Mouse (Mus musculus): Measurements from ENCODE around the gene Rnf43. TPM values are rescaled to one million over a fixed set of nuclear protein-coding genes. Genes with fewer than 3 reads are reported as not detected.

Rnf43 gene
- polyA plus RNA-seq, 1 experiment from 2014 or later: 14.7 TPM

DNA sequence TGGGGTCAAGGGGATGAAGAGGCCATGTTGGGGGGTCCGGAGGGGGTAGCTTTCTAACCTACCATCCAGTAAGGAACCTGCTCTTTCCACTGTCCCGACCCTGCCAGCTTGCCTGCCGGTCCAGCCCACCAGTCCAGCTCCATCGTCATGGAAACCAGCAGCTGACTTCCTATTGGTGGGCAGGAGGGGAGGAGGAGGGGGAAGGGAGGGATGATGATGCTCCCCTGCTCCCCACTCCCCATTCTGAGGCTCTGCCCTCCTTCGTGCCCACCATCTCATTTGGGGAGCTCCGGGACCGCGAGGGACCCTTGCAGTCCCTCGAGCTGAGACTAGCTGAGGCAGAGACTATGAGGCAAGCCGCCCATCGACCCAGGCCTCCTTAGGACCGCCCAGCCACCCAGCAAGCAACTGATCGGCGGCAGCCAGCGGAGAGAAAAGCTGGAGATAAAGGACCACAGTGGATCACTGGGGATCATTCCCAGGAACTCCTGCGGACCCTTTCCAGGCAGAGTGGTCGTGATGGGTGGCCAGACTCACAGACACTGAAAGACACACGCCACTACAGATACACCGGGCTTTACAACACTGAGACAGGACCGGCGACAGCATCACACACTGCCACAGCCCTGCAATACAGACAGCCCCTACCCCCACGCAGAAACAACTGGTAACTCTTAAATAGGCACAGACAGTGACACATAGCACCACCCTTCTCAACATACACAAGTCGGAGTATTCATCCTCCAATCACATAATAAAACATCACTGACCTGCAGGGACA, 98.0 kb downstream of the Rnf43 start, which contains the start of gene Tspoap1:
Gene Tspoap1, plus strand, starts transcription at position 241 of the 781 bp plus-strand sequence.
- Histone ChIP-seq H3K9ac (no peak within 1 kb of the TSS), H3K36me3 (no peaks in the 10 kb centered on the region), H3K27me3 (replicated peaks) (peaks cover 54% of the 10 kb centered on the region), H3K9me3 (no peaks in the 10 kb centered on the region), H3K27ac (no peak within 1 kb of the TSS), H3K4me3 (replicated peaks) (no peak within 1 kb of the TSS), H3K4me2 (replicated peaks) (no peak within 1 kb of the TSS), H3K4me1 (replicated peaks) (peaks cover 13% of the 10 kb centered on the region)
- no peak for ATAC-seq
- 10% methylated on average over 23 of the region's 23 CpGs for WGBS

DNA sequence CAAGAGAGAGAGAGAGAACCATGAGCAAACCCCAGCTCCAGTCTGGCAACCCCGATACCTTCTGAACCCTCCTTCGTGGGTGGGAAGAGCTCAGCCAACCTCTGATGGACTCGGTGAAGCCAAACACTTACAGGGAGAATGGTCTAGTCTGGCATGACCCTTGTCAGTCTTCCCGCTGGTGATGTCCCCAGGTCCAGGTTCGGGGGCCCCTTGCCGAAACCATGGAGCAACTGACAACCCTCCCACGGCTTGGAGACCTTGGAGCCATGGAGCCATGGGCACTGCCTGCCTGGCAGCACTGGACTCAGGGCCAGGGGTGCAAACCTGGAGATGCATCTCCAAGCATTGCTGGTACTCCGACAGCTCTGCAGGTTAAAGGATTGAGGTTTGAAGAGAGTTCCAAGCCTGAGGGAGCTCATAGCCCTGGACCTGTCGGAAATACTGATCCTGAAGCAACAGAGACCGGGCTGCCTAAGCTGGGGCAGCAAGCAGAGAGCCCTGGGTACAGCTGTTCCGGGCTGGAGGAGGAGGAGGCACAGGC, 98.7 kb downstream of the Rnf43 start:
- Histone ChIP-seq H3K27ac (no peak overlapping the region), H3K4me1 (replicated peaks) (peaks cover 13% of the 10 kb centered on the region), H3K4me3 (replicated peaks) (no peak overlapping the region), H3K36me3 (no peaks in the 10 kb centered on the region), H3K9me3 (no peaks in the 10 kb centered on the region), H3K27me3 (replicated peaks) (peaks cover 61% of the 10 kb centered on the region), H3K9ac (no peak overlapping the region), H3K4me2 (replicated peaks) (no peak overlapping the region)
- WGBS: 74% methylated on average over 11 of the region's 11 CpGs
- no peak for ATAC-seq

DNA sequence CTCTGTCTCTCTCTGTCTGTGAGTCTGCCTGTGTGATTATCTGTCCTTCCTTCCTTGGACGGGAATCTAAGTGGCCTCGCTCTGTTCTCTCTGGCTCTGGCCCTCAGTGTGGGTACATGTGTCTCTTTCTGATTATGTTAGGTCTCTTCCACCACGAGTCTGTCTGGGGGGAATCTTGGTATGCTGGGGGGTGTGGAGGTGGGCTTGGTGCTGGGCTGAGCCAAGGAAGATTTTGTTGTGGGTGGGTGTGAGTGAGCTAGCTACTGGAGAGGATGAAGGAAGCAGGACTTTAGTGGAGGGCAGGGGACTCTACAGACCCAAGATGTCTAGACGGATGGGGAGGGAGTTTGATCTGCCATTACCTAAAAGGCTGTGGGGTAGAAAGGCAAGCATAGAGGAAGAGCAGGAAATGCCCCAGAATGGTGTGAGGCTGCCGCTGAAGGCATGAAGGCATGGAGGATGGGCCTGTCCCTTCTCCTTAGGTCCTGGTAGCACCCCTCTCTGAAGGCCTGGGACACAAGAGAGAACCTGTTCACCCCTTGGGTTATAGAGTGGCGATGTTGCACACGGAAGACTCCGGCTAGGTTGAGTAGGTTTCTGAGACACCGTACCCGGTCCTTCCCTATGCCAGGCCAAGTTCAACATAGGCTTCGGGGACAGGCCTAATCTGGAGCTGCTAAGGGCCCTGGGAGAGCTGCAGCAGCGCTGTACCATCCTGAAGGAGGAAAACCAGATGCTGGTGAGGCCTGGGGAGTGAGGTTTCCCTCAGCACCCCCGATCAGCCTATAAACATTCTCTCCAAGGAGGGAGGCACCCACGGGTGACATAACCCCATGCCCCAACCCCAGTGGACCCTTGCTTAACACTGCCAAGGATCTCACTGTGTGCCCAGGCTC, 99.5 kb downstream of the Rnf43 start:
- H3K4me2 ChIP-seq (replicated peaks): no peak overlapping the region
- no peaks in the 10 kb centered on the region for H3K36me3 ChIP-seq
- ATAC-seq: no peak
- H3K9me3 ChIP-seq: no peaks in the 10 kb centered on the region
- no peak overlapping the region for H3K4me3 ChIP-seq (replicated peaks)
- no peak overlapping the region for H3K27ac ChIP-seq
- H3K9ac ChIP-seq: no peak overlapping the region
- WGBS: 77% methylated on average over 14 of the region's 14 CpGs
- peaks cover 13% of the 10 kb centered on the region for H3K4me1 ChIP-seq (replicated peaks)
- H3K27me3 ChIP-seq (replicated peaks): peaks cover 66% of the 10 kb centered on the region

DNA sequence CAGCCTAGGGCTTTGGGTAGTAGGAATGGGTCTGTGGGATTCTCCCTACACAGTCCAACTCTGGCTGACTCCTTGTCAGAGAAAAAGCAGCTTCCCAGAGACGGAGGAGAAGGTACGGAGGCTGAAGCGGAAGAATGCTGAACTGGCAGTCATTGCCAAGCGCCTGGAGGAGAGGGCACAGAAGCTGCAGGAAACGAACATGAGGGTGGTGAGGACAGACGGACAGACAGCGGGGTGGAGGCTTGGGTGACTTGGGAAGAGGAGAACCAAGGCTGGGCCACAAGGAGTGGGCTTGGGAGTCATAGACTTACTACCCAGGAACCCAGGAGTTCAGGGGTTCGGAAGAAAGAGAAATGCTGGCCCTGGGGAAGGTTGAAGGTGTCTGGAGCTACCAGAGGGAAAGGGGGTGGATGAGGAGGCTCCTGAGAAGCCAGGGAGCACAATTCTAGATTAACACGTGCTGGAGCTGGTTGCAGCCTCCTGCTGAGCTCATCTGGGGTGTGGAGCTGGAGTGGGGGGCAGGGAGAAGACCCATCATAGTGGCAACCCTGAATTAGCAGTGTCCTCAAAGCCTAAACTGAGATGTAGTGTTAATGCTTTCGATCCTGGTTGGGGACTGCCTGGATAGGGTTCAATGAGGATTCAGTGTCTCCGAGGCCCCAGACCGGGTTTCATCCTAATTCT, 100.3 kb downstream of the Rnf43 start:
- Histone ChIP-seq H3K36me3 (no peaks in the 10 kb centered on the region), H3K4me1 (replicated peaks) (peaks cover 13% of the 10 kb centered on the region), H3K9me3 (no peaks in the 10 kb centered on the region), H3K27ac (no peak overlapping the region), H3K9ac (no peak overlapping the region), H3K27me3 (replicated peaks) (peaks cover 66% of the 10 kb centered on the region), H3K4me2 (replicated peaks) (peak overlapping the region; percentile 99; the same call in 1 of the 2 replicates), H3K4me3 (replicated peaks) (peak overlapping the region; percentile 48; the same call in 1 of the 2 replicates)
- 43% methylated on average over 12 of the region's 12 CpGs for WGBS
- no peak for ATAC-seq

DNA sequence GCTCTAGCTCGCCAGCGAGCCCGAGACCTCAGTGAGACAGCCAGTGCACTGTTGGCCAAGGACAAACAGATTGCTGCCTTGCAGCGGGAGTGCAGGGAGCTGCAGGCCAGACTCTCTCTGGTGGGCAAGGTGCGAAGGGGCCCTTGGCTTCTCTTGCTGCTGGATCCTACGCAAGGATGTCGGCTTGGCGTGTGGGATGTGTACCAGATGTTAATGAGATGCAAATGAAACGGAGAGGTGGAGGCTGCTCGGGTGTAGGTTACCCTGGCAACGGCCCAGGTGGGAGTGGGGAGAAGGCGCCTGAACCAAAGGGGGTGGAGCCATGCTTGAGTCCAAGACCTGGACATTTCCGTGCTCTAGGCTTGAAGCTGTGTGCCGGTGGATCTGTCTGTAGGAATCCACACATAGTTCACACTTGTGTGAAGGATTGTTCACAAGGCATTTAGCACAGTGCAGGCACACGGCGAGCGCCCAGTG, 101.0 kb downstream of the Rnf43 start:
- Histone ChIP-seq H3K4me3 (replicated peaks) (peak overlapping the region; percentile 48), H3K9ac (0 out of 2 replicates have a peak overlapping the region, but pooled peaks have one; percentile 53), H3K4me2 (replicated peaks) (peak overlapping the region; percentile 99), H3K9me3 (no peaks in the 10 kb centered on the region), H3K36me3 (no peaks in the 10 kb centered on the region), H3K27ac (no peak overlapping the region), H3K27me3 (replicated peaks) (peaks cover 66% of the 10 kb centered on the region), H3K4me1 (replicated peaks) (peaks cover 13% of the 10 kb centered on the region)
- peak; percentile 63 for ATAC-seq
- WGBS: 3% methylated on average over 17 of the region's 17 CpGs

DNA sequence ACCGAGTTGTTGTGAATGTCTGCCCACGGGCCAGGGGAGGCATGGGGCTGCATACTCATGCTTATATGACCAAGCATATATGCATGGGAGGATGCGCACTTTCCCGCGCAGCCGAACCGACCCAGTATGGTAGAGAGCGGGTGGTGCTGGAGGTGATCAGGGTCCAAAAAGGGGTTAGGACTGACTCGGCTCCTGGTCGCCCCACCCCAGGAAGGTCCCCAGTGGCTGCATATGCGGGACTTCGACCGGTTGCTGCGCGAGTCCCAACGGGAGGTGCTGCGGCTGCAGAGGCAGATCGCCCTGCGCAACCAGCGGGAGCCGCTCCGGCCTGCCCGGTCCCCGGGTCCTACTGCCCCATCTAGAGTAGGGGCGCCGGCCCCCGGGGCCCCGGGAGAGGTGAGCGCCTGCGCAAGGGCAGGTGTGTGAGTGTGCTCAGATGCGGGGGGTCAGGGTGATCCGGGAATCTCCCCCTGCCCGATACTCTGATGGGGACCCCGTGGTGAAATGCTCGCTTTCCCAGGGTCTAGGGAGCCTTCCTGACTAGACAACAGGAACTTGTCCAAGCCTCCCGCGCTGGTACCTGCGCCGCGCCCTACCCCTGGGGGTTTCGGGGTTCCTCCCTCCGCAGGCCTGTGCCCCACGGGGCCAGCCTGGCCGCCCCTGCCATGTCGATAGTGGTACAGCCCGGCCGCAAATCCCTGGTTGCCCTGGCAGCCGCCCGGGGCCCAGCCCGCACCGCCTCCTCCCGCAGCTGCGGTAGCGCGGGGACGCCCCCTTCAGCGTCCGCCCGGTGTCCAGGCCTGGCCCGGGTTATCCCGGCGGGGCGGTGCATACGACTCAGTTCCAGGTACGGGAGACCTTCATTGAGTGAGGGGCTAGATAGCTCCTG, 101.7 kb downstream of the Rnf43 start:
- H3K36me3 ChIP-seq: no peaks in the 10 kb centered on the region
- peak; percentile 48 for ATAC-seq
- no peak overlapping the region for H3K27ac ChIP-seq
- peak overlapping the region; percentile 53 for H3K9ac ChIP-seq
- H3K4me2 ChIP-seq (replicated peaks): peak overlapping the region; percentile 99
- peaks cover 13% of the 10 kb centered on the region for H3K4me1 ChIP-seq (replicated peaks)
- H3K4me3 ChIP-seq (replicated peaks): peak overlapping the region; percentile 48
- under 1% methylated on average over 64 of the region's 65 CpGs for WGBS
- H3K27me3 ChIP-seq (replicated peaks): peaks cover 66% of the 10 kb centered on the region
- no peaks in the 10 kb centered on the region for H3K9me3 ChIP-seq

DNA sequence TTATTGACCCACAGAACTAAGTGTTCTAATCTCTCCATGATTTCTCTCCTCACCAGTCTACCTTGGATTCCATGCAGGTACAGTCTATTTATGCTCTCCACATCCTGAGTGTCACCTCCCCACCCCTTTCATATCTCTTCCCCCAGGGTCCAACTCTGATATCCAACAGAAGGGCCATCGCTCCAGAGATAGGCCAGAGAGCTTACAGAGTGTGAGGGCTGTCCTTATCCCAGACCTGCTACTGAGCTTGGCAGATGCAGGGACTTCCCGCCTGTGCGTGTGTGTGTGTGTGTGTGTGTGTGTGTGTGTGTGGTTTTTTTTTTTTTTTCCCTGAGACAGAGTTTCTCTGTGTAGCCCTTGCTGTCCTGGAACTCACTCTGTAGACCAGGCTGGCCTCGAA, 106.2 kb downstream of the Rnf43 start:
- 92% methylated on average over 4 of the region's 4 CpGs for WGBS

DNA sequence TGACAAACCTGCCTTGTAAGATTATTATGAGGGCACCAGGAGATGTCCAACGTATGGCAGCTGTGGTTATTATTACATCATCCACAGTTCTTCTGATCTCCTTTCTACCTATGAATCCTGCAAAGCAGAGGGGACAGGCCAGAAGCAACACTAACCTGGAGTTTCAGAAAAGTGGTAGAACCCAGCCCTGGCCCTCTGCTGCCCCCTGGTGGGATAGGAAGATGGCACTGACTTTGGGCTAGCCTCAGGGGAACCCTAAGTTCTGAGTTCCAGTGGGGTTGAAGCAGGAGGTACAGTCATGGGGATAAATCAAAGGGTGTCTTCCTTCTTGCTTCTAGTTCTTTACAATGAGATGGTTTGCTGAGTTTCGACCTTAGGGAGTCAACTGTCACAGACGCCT, 108.5 kb downstream of the Rnf43 start:
- Histone ChIP-seq H3K4me2 (replicated peaks) (no peak overlapping the region), H3K9me3 (no peaks in the 10 kb centered on the region), H3K36me3 (no peaks in the 10 kb centered on the region), H3K4me3 (replicated peaks) (no peak overlapping the region), H3K9ac (no peak overlapping the region), H3K27me3 (replicated peaks) (peaks cover 7% of the 10 kb centered on the region), H3K4me1 (replicated peaks) (no peaks in the 10 kb centered on the region), H3K27ac (no peak overlapping the region)
- WGBS: 55% methylated on average over 3 of the region's 3 CpGs
- ATAC-seq: 0 out of 2 replicates have a peak, but pooled peaks have one; percentile 62

More for the DNA sequence above, 106.2 kb downstream of the Rnf43 start:
- no peaks in the 10 kb centered on the region for H3K36me3 ChIP-seq
- peaks cover 9% of the 10 kb centered on the region for H3K4me1 ChIP-seq (replicated peaks)
- peaks cover 30% of the 10 kb centered on the region for H3K27me3 ChIP-seq (replicated peaks)
- no peak overlapping the region for H3K4me2 ChIP-seq (replicated peaks)
- ATAC-seq: no peak
- H3K9ac ChIP-seq: no peak overlapping the region
- no peaks in the 10 kb centered on the region for H3K9me3 ChIP-seq
- H3K4me3 ChIP-seq (replicated peaks): no peak overlapping the region
- no peak overlapping the region for H3K27ac ChIP-seq

DNA sequence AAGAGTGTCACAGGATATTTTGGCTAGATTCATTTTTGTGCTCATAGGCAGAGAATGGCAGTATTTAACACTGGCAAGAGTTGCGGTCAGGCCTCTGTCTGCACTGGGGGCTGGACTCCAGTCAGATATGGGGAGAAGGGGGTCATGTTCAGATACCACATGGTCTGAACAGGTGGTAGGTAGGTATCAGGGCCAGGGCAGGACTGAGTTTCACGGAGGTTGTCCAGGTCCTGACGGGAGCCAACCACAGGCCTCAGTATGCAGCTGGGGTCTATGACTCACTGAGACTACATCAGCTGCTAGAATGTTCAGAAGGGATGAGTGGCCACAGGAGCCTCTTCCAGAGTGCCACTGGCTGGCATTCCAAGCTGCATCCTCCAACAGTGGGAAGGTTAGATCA, 109.8 kb downstream of the Rnf43 start:
- no peak for ATAC-seq
- 82% methylated on average over 3 of the region's 3 CpGs for WGBS
- no peak overlapping the region for H3K27ac ChIP-seq
- H3K36me3 ChIP-seq: no peaks in the 10 kb centered on the region
- no peak overlapping the region for H3K4me3 ChIP-seq (replicated peaks)
- no peak overlapping the region for H3K4me2 ChIP-seq (replicated peaks)
- H3K9ac ChIP-seq: no peak overlapping the region
- no peaks in the 10 kb centered on the region for H3K9me3 ChIP-seq
- no peaks in the 10 kb centered on the region for H3K27me3 ChIP-seq (replicated peaks)
- H3K4me1 ChIP-seq (replicated peaks): no peaks in the 10 kb centered on the region

DNA sequence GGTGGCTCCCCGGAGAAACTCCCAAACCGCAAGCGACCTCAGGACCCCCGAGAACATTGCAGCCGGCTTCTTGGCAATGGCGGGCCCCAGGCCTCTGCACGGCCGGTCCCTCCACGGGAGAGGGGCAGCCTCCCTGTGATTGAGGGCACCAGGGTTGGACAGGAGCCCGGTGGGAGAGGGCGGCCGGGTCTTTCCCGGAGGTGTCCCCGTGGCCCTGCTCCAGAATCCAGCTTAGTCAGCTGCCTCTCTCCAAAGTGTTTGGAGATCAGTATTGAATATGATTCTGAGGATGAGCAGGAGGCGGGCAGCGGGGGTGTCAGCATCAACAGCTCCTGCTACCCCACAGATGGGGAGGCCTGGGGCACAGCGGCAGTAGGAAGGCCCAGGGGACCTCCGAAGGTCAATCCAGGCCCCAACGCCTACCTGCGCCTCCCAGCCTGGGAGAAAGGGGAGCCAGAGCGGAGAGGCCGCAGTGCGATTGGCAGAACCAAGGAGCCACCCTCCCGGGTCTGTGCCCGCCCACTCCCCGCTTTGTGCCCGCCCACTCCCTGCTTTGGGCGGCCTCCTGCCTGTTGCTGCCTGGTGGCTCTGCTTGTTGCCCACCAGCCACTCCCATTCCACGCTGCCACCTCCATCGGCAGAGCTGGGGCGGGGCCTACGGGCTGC, 115.7 kb downstream of the Rnf43 start:
- peak overlapping the region; percentile 91 for H3K4me2 ChIP-seq (replicated peaks)
- peaks cover 14% of the 10 kb centered on the region for H3K4me1 ChIP-seq (replicated peaks)
- peak overlapping the region; percentile 62 for H3K9ac ChIP-seq
- H3K27me3 ChIP-seq (replicated peaks): no peaks in the 10 kb centered on the region
- ATAC-seq: peak; percentile 96
- no peaks in the 10 kb centered on the region for H3K36me3 ChIP-seq
- WGBS: 8% methylated on average over 32 of the region's 32 CpGs
- H3K9me3 ChIP-seq: no peaks in the 10 kb centered on the region
- no peak overlapping the region for H3K27ac ChIP-seq
- H3K4me3 ChIP-seq (replicated peaks): peak overlapping the region; percentile 43

Data from intestine, embryonic 15.5 days (tissue).